Mouse (Mus musculus) ES-E14 (cell line): Measurements from ENCODE around the gene Nab1.

ENCODE experiments used
- CHD2 ChIP-seq: IDR thresholded peaks from 2 replicates; pipeline ENCODE4 v1.6.1; 2014; ENCODE audit warnings: mild to moderate bottlenecking, low read depth, low read length, inconsistent platforms
- MAFK ChIP-seq: IDR thresholded peaks from 2 replicates; pipeline ENCODE4 v1.6.1; 2014; ENCODE audit warnings: mild to moderate bottlenecking, low read depth, low read length, inconsistent platforms; ENCODE audit not compliant: insufficient read depth
- ZNF384 ChIP-seq: IDR thresholded peaks from 2 replicates; pipeline ENCODE4 v1.6.1; 2012; ENCODE audit warnings: low read depth, low read length, inconsistent platforms

- TF ChIP-seq ZNF384 (no peak), CHD2 (no peak), MAFK (no peak)
These were observed 14.8 kb upstream of the Nab1 start for GRCm38 (mm10) chr1:52515249-52515648.
